Mouse (Mus musculus) brain, adult 2 months (tissue): Measurements from ENCODE around the gene Fbxl20.
"Not testable (repeated sequence)": the region's sequence is repeated elsewhere in the genome, so short reads cannot be mapped to it uniquely, and the experiment has no call there.

ENCODE experiments used
- DNase-seq: peaks from one replicate; pipeline ENCODE4 v3.0.0; 2011; ENCODE audit warnings: low read depth, low spot score

The Fbxl20 gene

GRCm38 (mm10) chr11:98149786-98150624, at the start of gene Fbxl20:
Gene Fbxl20, minus strand, starts transcription at chr11:98150403.
- peak; percentile 98 for DNase-seq

GRCm38 (mm10) chr11:98192901-98193805, 43.0 kb upstream of the Fbxl20 start, which contains the start of gene Med1:
Gene Med1, minus strand, starts transcription at chr11:98193293.
- peak; percentile 99 for DNase-seq

- no peak for DNase-seq
Observed at GRCm38 (mm10) chr11:98190820-98191219, 40.6 kb upstream of the Fbxl20 start.

GRCm38 (mm10) chr11:98187640-98188395, 37.6 kb upstream of the Fbxl20 start:
- DNase-seq = no peak

- DNase-seq = not testable (repeated sequence)
Observed at GRCm38 (mm10) chr11:98182149-98182548, 31.9 kb upstream of the Fbxl20 start.

- DNase-seq = no peak
Observed at GRCm38 (mm10) chr11:98168400-98168799, 18.2 kb upstream of the Fbxl20 start.

- DNase-seq = no peak
Observed at GRCm38 (mm10) chr11:98155094-98155493, 4.9 kb upstream of the Fbxl20 start.

GRCm38 (mm10) chr11:98150625-98151156, 488 bp upstream of the Fbxl20 start:
- DNase-seq = no peak

GRCm38 (mm10) chr11:98149304-98149750, 876 bp downstream of the Fbxl20 start:
- peak; percentile 96 for DNase-seq

GRCm38 (mm10) chr11:98148551-98149301, 1.5 kb downstream of the Fbxl20 start:
- peak; percentile 57 for DNase-seq

- no peak for DNase-seq
Observed at GRCm38 (mm10) chr11:98145856-98146255, 4.3 kb downstream of the Fbxl20 start.

- no peak for DNase-seq
Observed at GRCm38 (mm10) chr11:98142545-98142944, 7.7 kb downstream of the Fbxl20 start.

GRCm38 (mm10) chr11:98138894-98139293, 11.3 kb downstream of the Fbxl20 start:
- no peak for DNase-seq

GRCm38 (mm10) chr11:98137836-98138235, 12.4 kb downstream of the Fbxl20 start:
- no peak for DNase-seq

- no peak for DNase-seq
Observed at GRCm38 (mm10) chr11:98134951-98135350, 15.3 kb downstream of the Fbxl20 start.

- no peak for DNase-seq
Observed at GRCm38 (mm10) chr11:98123424-98123823, 26.8 kb downstream of the Fbxl20 start.

- peak; percentile 25 for DNase-seq
Observed at GRCm38 (mm10) chr11:98114363-98114762, 35.8 kb downstream of the Fbxl20 start.

- DNase-seq = no peak
Observed at GRCm38 (mm10) chr11:98113504-98113903, 36.7 kb downstream of the Fbxl20 start.

GRCm38 (mm10) chr11:98109706-98110105, 40.5 kb downstream of the Fbxl20 start:
- DNase-seq = no peak

GRCm38 (mm10) chr11:98101332-98101731, 48.9 kb downstream of the Fbxl20 start:
- no peak for DNase-seq
